In genomic region chr1:63763881-63764386, GRCm38 (mm10) we compare ENCODE assay signal across 11 mouse cellular contexts. TPM values are rescaled to one million over a fixed set of nuclear protein-coding genes. Genes with fewer than 3 reads are reported as not detected.
A peak's percentile ranks its signal among the peaks of the same experiment; 100 is the strongest.
DNase-seq lines count a peak whose midpoint lies in the region; ATAC-seq and TF ChIP-seq lines count a peak whose summit lies in the region.
"Had no signal": no experiment of that assay in that cellular context is flagged by ENCODE, and none has a peak within 500 bp of the region (broad histone marks: within the 10 kb centered on the region; RNA-seq: fewer than 3 reads in every experiment).

No protein-coding gene starts in this region.

- H3K27me3 ChIP-seq in cerebellum, adult 2 months (ENCODE audit: control insufficient read depth, insufficient read depth, low read length): no peaks in the 10 kb centered on the region
- no peaks in the 10 kb centered on the region for H3K27me3 ChIP-seq in hindbrain, embryonic 16.5 days (replicated peaks; ENCODE audit: control insufficient read depth, insufficient read depth, low read length)
- no peaks in the 10 kb centered on the region for H3K27me3 ChIP-seq in neural tube, embryonic 14.5 days (ENCODE audit: control insufficient read depth, insufficient read depth, low read length)
- no peaks in the 10 kb centered on the region for H3K27me3 ChIP-seq in liver, embryonic 11.5 days (replicated peaks; ENCODE audit: control insufficient read depth, insufficient read depth, low read length)
- H3K27me3 ChIP-seq: limb, embryonic 13.5 days had no signal

- H3K4me3 ChIP-seq in cerebellum, adult 2 months (replicated peaks; ENCODE audit: insufficient read depth, low read depth, low read length): no peak overlapping the region
- no peak overlapping the region for H3K4me3 ChIP-seq in hindbrain, embryonic 16.5 days (ENCODE audit: low read length)
- H3K4me3 ChIP-seq in neural tube, embryonic 14.5 days (ENCODE audit: low read depth, low read length): no peak overlapping the region
- no peak overlapping the region for H3K4me3 ChIP-seq in liver, embryonic 11.5 days (ENCODE audit: low read depth, low read length)
- H3K4me3 ChIP-seq: limb, embryonic 13.5 days had no signal

- peak overlapping the region; percentile 15; the same call in 1 of the 2 replicates for H3K4me2 ChIP-seq in hindbrain, embryonic 16.5 days (ENCODE audit: low read length)
- no peak overlapping the region for H3K4me2 ChIP-seq in neural tube, embryonic 14.5 days (ENCODE audit: low read depth, low read length)
- no peak overlapping the region for H3K4me2 ChIP-seq in liver, embryonic 11.5 days
- H3K4me2 ChIP-seq: limb, embryonic 13.5 days had no signal

- ATAC-seq in hindbrain, embryonic 16.5 days: peak; percentile 63
- peak; percentile 54 for ATAC-seq in neural tube, embryonic 14.5 days (ENCODE audit: low read depth)
- no peak for ATAC-seq in liver, embryonic 11.5 days (replicated peaks; ENCODE audit: low FRiP score)

- 54% methylated on average over 7 of the region's 7 CpGs for WGBS in cerebellum, adult 2 months
- WGBS in hindbrain, embryonic 16.5 days: 10% methylated on average over 7 of the region's 7 CpGs
- 16% methylated on average over 7 of the region's 7 CpGs for WGBS in neural tube, embryonic 14.5 days
- 56% methylated on average over 7 of the region's 7 CpGs for WGBS in liver, embryonic 11.5 days

- H3K9ac ChIP-seq in hindbrain, embryonic 16.5 days (ENCODE audit: low read depth, low read length): no peak overlapping the region
- no peak overlapping the region for H3K9ac ChIP-seq in neural tube, embryonic 14.5 days (replicated peaks; ENCODE audit: low read depth, low read length)
- no peak overlapping the region for H3K9ac ChIP-seq in liver, embryonic 11.5 days (ENCODE audit: low read depth, low read length)
- H3K9ac ChIP-seq: limb, embryonic 13.5 days had no signal

- no peak for TF ChIP-seq CTCF in cerebellum, adult 2 months (IDR thresholded peaks at IDR 0.05; ENCODE audit: borderline replicate concordance, insufficient read depth, low read depth, low read length)

- H3K27ac ChIP-seq in cerebellum, adult 2 months (ENCODE audit: insufficient read depth, low read length): no peak overlapping the region
- H3K27ac ChIP-seq in hindbrain, embryonic 16.5 days (ENCODE audit: low read depth, low read length): peak overlapping the region; percentile 67
- peak overlapping the region; percentile 49; the same call in 1 of the 2 replicates for H3K27ac ChIP-seq in neural tube, embryonic 14.5 days (ENCODE audit: low read depth, low read length)
- no peak overlapping the region for H3K27ac ChIP-seq in liver, embryonic 11.5 days (ENCODE audit: low read depth, low read length)
- H3K27ac ChIP-seq: limb, embryonic 13.5 days had no signal

- DNase-seq in cerebellum, adult 2 months: peak; percentile 9 to 21
- DNase-seq in cerebellum, adult 11-12 months: no peak
- DNase-seq in left cerebral cortex, postnatal 4 days: peak; percentile 4
- DNase-seq in left cerebral cortex, postnatal 10 days (ENCODE audit: extremely low spot score in 1 of 2, low spot score in 2 of 2): no peak
- no peak for DNase-seq in retina, postnatal 1 day
- DNase-seq in liver, embryonic 11.5 days (ENCODE audit: low spot score): no peak

- no peaks in the 10 kb centered on the region for H3K36me3 ChIP-seq in hindbrain, embryonic 16.5 days (ENCODE audit: control insufficient read depth, insufficient read depth, low read length)
- no peaks in the 10 kb centered on the region for H3K36me3 ChIP-seq in neural tube, embryonic 14.5 days (ENCODE audit: control insufficient read depth, insufficient read depth, low read length)
- no peaks in the 10 kb centered on the region for H3K36me3 ChIP-seq in liver, embryonic 11.5 days (ENCODE audit: control insufficient read depth, insufficient read depth, low read length)
- H3K36me3 ChIP-seq: limb, embryonic 13.5 days had no signal

- no peaks in the 10 kb centered on the region for H3K9me3 ChIP-seq in hindbrain, embryonic 16.5 days (ENCODE audit: control insufficient read depth, low read length)
- H3K9me3 ChIP-seq in neural tube, embryonic 14.5 days (ENCODE audit: control insufficient read depth, low read length): no peaks in the 10 kb centered on the region
- H3K9me3 ChIP-seq in liver, embryonic 11.5 days (ENCODE audit: control insufficient read depth, low read length): no peaks in the 10 kb centered on the region
- H3K9me3 ChIP-seq: limb, embryonic 13.5 days had no signal

- intact Hi-C loops in left cerebral cortex, postnatal 4 days (cut with DNase I): loop anchor here (2.0 to 10.0 kb wide), 5 partner anchors 191 to 685 kb away; no protein-coding TSS in a partner anchor
- intact Hi-C loops in left cerebral cortex, postnatal 10 days (cut with DNase I): loop anchor here (1.0 to 10.0 kb wide), 6 partner anchors 171 to 684 kb away; no protein-coding TSS in a partner anchor

- peaks cover 5% of the 10 kb centered on the region; the same call in 1 of the 2 replicates for H3K4me1 ChIP-seq in cerebellum, adult 2 months (ENCODE audit: control insufficient read depth, insufficient read depth, low read length)
- H3K4me1 ChIP-seq in hindbrain, embryonic 16.5 days (ENCODE audit: control insufficient read depth, insufficient read depth, low read depth, low read length): peaks cover 20% of the 10 kb centered on the region
- H3K4me1 ChIP-seq in neural tube, embryonic 14.5 days (ENCODE audit: control insufficient read depth, insufficient read depth, low read length): peaks cover 13% of the 10 kb centered on the region; the same call in 1 of the 2 replicates
- no peaks in the 10 kb centered on the region for H3K4me1 ChIP-seq in liver, embryonic 11.5 days (replicated peaks; ENCODE audit: control insufficient read depth, insufficient read depth, low read length)

- TF ChIP-seq POLR2A in cerebellum, adult 2 months (IDR thresholded peaks at IDR 0.05; ENCODE audit: borderline replicate concordance, insufficient read depth, low read length): no peak

RNA-seq across cellular contexts. Expression of gene 4933402D24Rik, which starts 5.1 kb away (rescaled TPM):
- polyA plus RNA-seq in cerebellum, adult 2 months (2012; rRNA removed): 0.13 TPM in 2 replicates
- total RNA-seq in left cerebral cortex, postnatal 4 days (2021): under 1 TPM; 0.22 to 0.40 TPM
- under 1 TPM; 0.19 to 0.59 TPM for total RNA-seq in left cerebral cortex, postnatal 10 days (2021)
- polyA plus RNA-seq in hindbrain, embryonic 16.5 days (2015; fragmentation: Nextera tagmentation; extraction: Ambion mirVana): 0.11 and 0.43 TPM in 2 replicates
- 0.27 and 0.84 TPM in 2 replicates for polyA plus RNA-seq in neural tube, embryonic 14.5 days (2014; fragmentation: Nextera tagmentation; extraction: Ambion mirVana)
- polyA plus RNA-seq in liver, embryonic 11.5 days (2014; fragmentation: Nextera tagmentation; extraction: Ambion mirVana): not detected in 2 replicates
- total RNA-seq: monocyte, adult 5-6 weeks had no signal
- polyA plus RNA-seq: urinary bladder, adult 2 months had no signal

RNA-seq across cellular contexts. Expression of gene Fastkd2, which starts 33.5 kb away (rescaled TPM):
- polyA plus RNA-seq in cerebellum, adult 2 months (2012; rRNA removed): 27.2 and 28.0 TPM in 2 replicates
- 10 to 100 TPM; 15.9 to 23.1 TPM for total RNA-seq in left cerebral cortex, postnatal 4 days (2021)
- total RNA-seq in left cerebral cortex, postnatal 10 days (2021): 10 to 100 TPM; 15.6 to 17.8 TPM
- 35.3 and 35.8 TPM in 2 replicates for polyA plus RNA-seq in hindbrain, embryonic 16.5 days (2015; fragmentation: Nextera tagmentation; extraction: Ambion mirVana)
- 36.7 and 39.0 TPM in 2 replicates for polyA plus RNA-seq in neural tube, embryonic 14.5 days (2014; fragmentation: Nextera tagmentation; extraction: Ambion mirVana)
- 89.3 and 99.7 TPM in 2 replicates for polyA plus RNA-seq in liver, embryonic 11.5 days (2014; fragmentation: Nextera tagmentation; extraction: Ambion mirVana)

RNA-seq across cellular contexts. Expression of gene Mdh1b, which starts 33.8 kb away (rescaled TPM):
- 0.56 and 0.93 TPM in 2 replicates for polyA plus RNA-seq in cerebellum, adult 2 months (2012; rRNA removed)
- total RNA-seq in left cerebral cortex, postnatal 4 days (2021): under 1 TPM in 1 of 2 experiments, not detected in 1; 0.34 TPM
- total RNA-seq in left cerebral cortex, postnatal 10 days (2021): under 1 TPM; 0.53 to 0.71 TPM
- polyA plus RNA-seq in hindbrain, embryonic 16.5 days (2015; fragmentation: Nextera tagmentation; extraction: Ambion mirVana): 0.59 and 0.75 TPM in 2 replicates
- polyA plus RNA-seq in neural tube, embryonic 14.5 days (2014; fragmentation: Nextera tagmentation; extraction: Ambion mirVana): 0.35 and 0.45 TPM in 2 replicates
- polyA plus RNA-seq in liver, embryonic 11.5 days (2014; fragmentation: Nextera tagmentation; extraction: Ambion mirVana): not detected in 2 replicates
- total RNA-seq: monocyte, adult 5-6 weeks had no signal
- polyA plus RNA-seq: limb, embryonic 13.5 days; urinary bladder, adult 2 months had no signal

Comparison
In these comparisons a context has a peak if more than half of its experiments do, and no peak if none do; other contexts are left out.
1. DNase-seq: peak in cerebellum, adult 2 months (2 of 2) and left cerebral cortex, postnatal 4 days (single experiment); none in cerebellum, adult 11-12 months (single experiment), left cerebral cortex, postnatal 10 days (0 of 2), retina, postnatal 1 day (single experiment) and liver, embryonic 11.5 days (single experiment).
2. H3K27ac ChIP-seq: peak in hindbrain, embryonic 16.5 days (single experiment) and neural tube, embryonic 14.5 days (single experiment); none in cerebellum, adult 2 months (single experiment) and liver, embryonic 11.5 days (single experiment).